25 mouse cellular contexts compared by ENCODE assay signal in genomic region chr12:69649511-69649910, GRCm38 (mm10). TPM values are rescaled to one million over a fixed set of nuclear protein-coding genes. Genes with fewer than 3 reads are reported as not detected.
DNase-seq lines count a peak whose midpoint lies in the region; TF ChIP-seq lines count a peak whose summit lies in the region.
"Had no signal": no experiment of that assay in that cellular context is flagged by ENCODE, and none has a peak within 500 bp of the region (broad histone marks: within the 10 kb centered on the region; RNA-seq: fewer than 3 reads in every experiment).

No protein-coding gene starts in this region.

- H3K4me1 ChIP-seq in kidney, adult 2 months (ENCODE audit: control insufficient read depth, insufficient read depth, low read length): peaks cover 2% of the 10 kb centered on the region; the same call in 1 of the 2 replicates
- H3K4me1 ChIP-seq: embryonic facial prominence, embryonic 13.5 days; limb, embryonic 10.5 days; limb, embryonic 15.5 days; liver, embryonic 13.5 days; midbrain, embryonic 13.5 days had no signal

- H3K36me3 ChIP-seq in kidney, adult 2 months (ENCODE audit: control insufficient read depth, insufficient read depth, low read length): no peaks in the 10 kb centered on the region

- H3K4me3 ChIP-seq in kidney, adult 2 months (ENCODE audit: insufficient read depth, low read depth, low read length): no peak overlapping the region
- H3K4me3 ChIP-seq in left cerebral cortex, adult 2 months: no peak overlapping the region
- H3K4me3 ChIP-seq: embryonic facial prominence, embryonic 13.5 days; erythroblast, embryonic 14.5 days; heart, embryonic 13.5 days; layer of hippocampus, adult 2 months; limb, embryonic 10.5 days; limb, embryonic 15.5 days; liver, embryonic 13.5 days; midbrain, embryonic 13.5 days had no signal

- intact Hi-C loops in left cerebral cortex, postnatal 10 days (cut with DNase I): no loop called here
- intact Hi-C loops in left cerebral cortex, adult 2 months (cut with DNase I): no loop called here

- no peaks in the 10 kb centered on the region for H3K27me3 ChIP-seq in kidney, adult 2 months (replicated peaks; ENCODE audit: control insufficient read depth, insufficient read depth, low read length)
- H3K27me3 ChIP-seq: embryonic facial prominence, embryonic 13.5 days; heart, embryonic 13.5 days; limb, embryonic 15.5 days; liver, embryonic 13.5 days; midbrain, embryonic 13.5 days; Patski had no signal

- 50% methylated on average over 8 of the region's 8 CpGs for WGBS in kidney, adult 2 months

- DNase-seq in kidney, adult 2 months: peak; percentile 64
- DNase-seq in kidney, postnatal 25 days: no peak
- peak; percentile 52 for DNase-seq in kidney, adult 9 months
- DNase-seq in kidney, postnatal 14 days: peak; percentile 23
- DNase-seq in cerebellum, postnatal 14 days: no peak
- no peak for DNase-seq in left cerebral cortex, postnatal 10 days (ENCODE audit: extremely low spot score in 1 of 2, low spot score in 2 of 2)
- DNase-seq in left cerebral cortex, adult 2 months (ENCODE audit: extremely low spot score in 1 of 2, low spot score in 2 of 2): no peak
- DNase-seq: adrenal gland, postnatal 10 days; cerebellum, adult 8-10 months; gastrocnemius, postnatal 10 days; heart, postnatal 10 days; liver, embryonic 13.5 days; lung, adult 18-20 months; lung, postnatal 4 days; retina, postnatal 1 day; right cerebral cortex, postnatal 14 days had no signal

- no peak for TF ChIP-seq POLR2A in kidney, adult 2 months (IDR thresholded peaks at IDR 0.05; ENCODE audit: low read depth, low read length)

- no peak overlapping the region for H3K27ac ChIP-seq in kidney, adult 2 months (ENCODE audit: insufficient read depth, low read depth, low read length)
- no peak overlapping the region for H3K27ac ChIP-seq in left cerebral cortex, adult 2 months
- H3K27ac ChIP-seq: embryonic facial prominence, embryonic 13.5 days; heart, embryonic 13.5 days; hindbrain, embryonic 14.5 days; layer of hippocampus, adult 2 months; limb, embryonic 10.5 days; limb, embryonic 15.5 days; liver, embryonic 13.5 days; midbrain, embryonic 13.5 days had no signal

- no peak for TF ChIP-seq CTCF in kidney, adult 2 months (conservative IDR thresholded peaks at IDR 0.05; ENCODE audit: insufficient read depth, insufficient read length, low read depth, low read length)
- no peak for TF ChIP-seq CTCF in left cerebral cortex, adult 2 months (IDR thresholded peaks at IDR 0.05)

RNA-seq across cellular contexts. Expression of gene Sos2, which starts 32.1 kb away (rescaled TPM):
- 28.5 and 28.8 TPM in 2 replicates for polyA plus RNA-seq in kidney, adult 2 months (2012; rRNA removed)
- 10 to 100 TPM; 27.7 to 34.3 TPM for total RNA-seq in left cerebral cortex, postnatal 10 days (2021)
- 10 to 100 TPM; 36.7 to 37.7 TPM for total RNA-seq in left cerebral cortex, adult 2 months (2021)

Comparison
In these comparisons a context has a peak if more than half of its experiments do, and no peak if none do; other contexts are left out.
1. DNase-seq: peak in kidney, adult 2 months (single experiment), kidney, adult 9 months (single experiment) and kidney, postnatal 14 days (single experiment); none in kidney, postnatal 25 days (0 of 2), cerebellum, postnatal 14 days (0 of 2), left cerebral cortex, postnatal 10 days (0 of 2) and left cerebral cortex, adult 2 months (0 of 2).